Mouse (Mus musculus) intestine, embryonic 16.5 days (tissue): ENCODE measurements at regions not wholly inside any gene's neighbourhood (a gene's known extent, or its start where the extent isn't known, plus 50 kb on each side); places are given as distances from the start of the nearest gene placed in this dataset.

Experiments used
- ATAC-seq: fragments of 200-750 bp; cut with Nextera tagmentation; 2 replicates; pipeline ENCODE4 v1.8.0; 2017; ENCODE audit warnings: moderate TSS enrichment, moderate library complexity
- H3K27ac ChIP-seq: fragments of 300-500 bp; sonication (generic); 2 replicates; pipeline ENCODE4 v1.5.1; 2014; ENCODE audit warnings: mild to moderate bottlenecking, low read length
- H3K27me3 ChIP-seq: fragments of 300-500 bp; sonication (generic); replicated peaks from 2 replicates; pipeline ENCODE4 v1.6.1; 2014; ENCODE audit warnings: low read length, control low read depth, mixed read lengths; ENCODE audit not compliant: control insufficient read depth, insufficient read depth
- H3K36me3 ChIP-seq: fragments of 300-500 bp; sonication (generic); 2 replicates; pipeline ENCODE4 v1.6.1; 2014; ENCODE audit warnings: low read length, control low read depth; ENCODE audit not compliant: control insufficient read depth, insufficient read depth
- H3K4me1 ChIP-seq: fragments of 300-500 bp; sonication (generic); 2 replicates; pipeline ENCODE4 v1.6.1; 2014; ENCODE audit warnings: low read length, control low read depth, mixed read lengths; ENCODE audit not compliant: control insufficient read depth, insufficient read depth
- H3K4me2 ChIP-seq: fragments of 300-500 bp; sonication (generic); 2 replicates; pipeline ENCODE4 v1.6.1; 2014; ENCODE audit warnings: low read depth, low read length, control low read depth
- H3K4me3 ChIP-seq: fragments of 300-500 bp; sonication (generic); 2 replicates; pipeline ENCODE4 v1.5.1; 2014; ENCODE audit warnings: mild to moderate bottlenecking, low read length
- H3K9ac ChIP-seq: fragments of 300-500 bp; sonication (generic); 2 replicates; pipeline ENCODE4 v1.6.1; 2014; ENCODE audit warnings: low read depth, low read length
- H3K9me3 ChIP-seq: fragments of 300-500 bp; sonication (generic); 2 replicates; pipeline ENCODE4 v1.6.1; 2016; ENCODE audit warnings: low read length, control low read depth; ENCODE audit not compliant: control insufficient read depth
- WGBS: fragments of 180-500 bp; shearing (Covaris S2); extraction: QIAGEN DNeasy Blood & Tissue Kit; methylation state at CpG from one replicate; pipeline ENCODE4 v1.1.7; 2014; 5-methylcytosine and 5-hydroxymethylcytosine counted together

DNA sequence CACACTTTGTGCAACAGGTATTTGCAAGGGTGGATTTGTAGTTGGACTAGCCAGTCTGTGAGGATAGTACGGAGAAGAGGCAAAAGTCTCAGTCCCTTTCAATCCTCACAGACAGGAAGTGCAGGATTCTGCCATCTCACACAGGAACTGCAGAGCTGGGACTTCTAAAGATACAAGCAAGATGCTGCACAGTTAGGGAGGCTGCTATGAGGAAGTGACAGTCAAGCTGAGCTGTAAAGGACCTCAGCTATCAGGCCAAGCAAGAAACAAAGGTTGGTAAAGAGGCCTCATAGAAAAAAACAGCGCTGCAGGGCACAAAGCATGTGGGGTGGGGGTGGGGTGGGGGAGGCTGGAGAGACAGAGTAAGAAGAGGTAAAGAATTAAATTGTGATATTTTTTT lies 126.2 kb downstream of the H2al2a start:
- H3K9me3 ChIP-seq: no peaks in the 10 kb centered on the region
- 0 out of 2 replicates have a peak, but pooled peaks have one; percentile 46 for ATAC-seq
- H3K4me3 ChIP-seq: no peak overlapping the region
- no peaks in the 10 kb centered on the region for H3K36me3 ChIP-seq
- H3K9ac ChIP-seq: no peak overlapping the region
- H3K27me3 ChIP-seq: no peaks in the 10 kb centered on the region
- H3K4me2 ChIP-seq: no peak overlapping the region
- 0 out of 2 replicates have a peak, but pooled peaks cover 3% of the 10 kb centered on the region for H3K4me1 ChIP-seq
- WGBS: 59% methylated on average over 2 of the region's 2 CpGs
- no peak overlapping the region for H3K27ac ChIP-seq

DNA sequence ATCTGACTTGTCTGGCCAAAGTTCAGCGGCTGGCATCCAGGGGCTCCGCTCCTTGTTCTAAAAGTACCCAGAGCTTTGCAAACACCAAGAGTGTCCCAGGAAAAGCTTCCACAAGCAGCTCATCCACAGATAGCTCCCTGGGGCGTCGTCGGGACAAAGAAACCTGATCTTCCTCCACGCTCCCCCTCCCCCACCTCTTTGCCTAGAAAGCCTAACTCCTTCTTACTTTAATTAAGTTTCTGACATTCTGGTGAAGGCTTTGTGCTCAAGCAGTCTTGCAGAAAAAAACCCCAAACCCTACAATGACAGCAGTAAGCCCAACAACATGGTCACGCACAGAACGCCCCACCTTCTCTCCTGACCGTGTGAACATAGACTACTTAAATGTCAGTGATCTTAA lies 128.6 kb downstream of the H2al2a start:
- 25% methylated on average over 9 of the region's 9 CpGs for WGBS
- Histone ChIP-seq H3K4me3 (no peak overlapping the region), H3K9ac (no peak overlapping the region), H3K27ac (no peak overlapping the region), H3K4me1 (0 out of 2 replicates have a peak, but pooled peaks cover 3% of the 10 kb centered on the region), H3K9me3 (no peaks in the 10 kb centered on the region), H3K36me3 (no peaks in the 10 kb centered on the region), H3K4me2 (no peak overlapping the region), H3K27me3 (no peaks in the 10 kb centered on the region)
- no peak for ATAC-seq

DNA sequence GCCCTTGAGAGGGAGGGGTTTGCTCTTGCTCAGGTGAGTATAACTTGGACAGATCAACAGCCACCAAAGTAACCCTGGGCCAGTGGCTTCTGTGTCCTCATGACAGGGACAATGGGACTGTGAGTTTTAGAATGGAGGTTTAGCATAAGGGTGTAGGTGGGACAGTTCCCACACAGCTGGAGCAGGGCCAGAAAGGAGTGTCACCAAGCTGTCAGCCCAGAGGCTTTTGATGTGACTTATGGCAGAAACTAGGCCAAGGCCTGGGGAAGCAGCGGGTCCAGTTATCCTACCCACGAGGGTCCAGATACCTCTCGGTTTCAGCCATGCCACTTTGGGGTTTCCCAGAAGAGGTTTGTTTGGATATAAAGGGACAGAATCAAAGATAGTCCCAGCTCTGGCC lies 129.4 kb downstream of the H2al2a start:
- H3K27me3 ChIP-seq: no peaks in the 10 kb centered on the region
- H3K9me3 ChIP-seq: no peaks in the 10 kb centered on the region
- H3K36me3 ChIP-seq: no peaks in the 10 kb centered on the region
- H3K4me3 ChIP-seq: no peak overlapping the region
- ATAC-seq: no peak
- H3K4me2 ChIP-seq: no peak overlapping the region
- H3K4me1 ChIP-seq: 0 out of 2 replicates have a peak, but pooled peaks cover 3% of the 10 kb centered on the region
- H3K9ac ChIP-seq: no peak overlapping the region
- 64% methylated on average over 3 of the region's 3 CpGs for WGBS
- H3K27ac ChIP-seq: no peak overlapping the region

DNA sequence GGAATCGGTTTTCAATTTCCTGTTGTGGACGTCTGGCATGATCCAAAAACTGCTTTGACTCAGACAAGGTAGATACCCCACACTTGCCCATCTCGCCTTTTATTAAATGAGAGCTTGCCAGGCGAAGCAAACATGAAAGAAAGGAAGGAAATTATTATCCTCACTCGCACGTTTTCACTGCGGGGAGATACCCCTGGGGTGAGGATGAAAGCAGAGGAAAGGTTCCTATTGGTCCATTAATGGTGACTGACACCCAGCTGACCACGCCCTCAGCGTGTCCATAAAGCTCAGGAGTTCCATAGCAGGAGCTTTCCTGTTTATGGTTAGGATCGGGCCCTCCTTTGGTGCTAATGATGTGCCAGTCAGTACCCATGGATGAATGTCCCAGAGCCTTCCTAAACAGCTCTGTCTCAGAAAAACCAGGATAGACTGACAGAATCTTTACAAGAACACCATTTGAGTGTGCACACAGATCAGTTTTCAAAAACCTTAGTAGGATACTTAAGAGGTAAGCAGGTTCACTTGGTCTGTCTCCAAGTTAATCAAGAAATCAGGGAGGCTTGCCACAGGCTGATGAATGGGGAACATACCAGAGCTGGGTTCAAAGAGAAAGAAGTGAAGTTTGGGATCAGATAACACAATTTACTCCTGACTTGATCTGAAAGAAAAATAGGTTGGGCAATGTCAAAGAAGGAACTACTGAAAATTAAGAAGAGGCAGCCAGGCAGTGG lies 130.7 kb upstream of the Nebl start:
- Histone ChIP-seq H3K4me1 (no peaks in the 10 kb centered on the region), H3K9ac (no peak overlapping the region), H3K4me3 (no peak overlapping the region), H3K36me3 (no peaks in the 10 kb centered on the region), H3K9me3 (no peaks in the 10 kb centered on the region), H3K4me2 (0 out of 2 replicates have a peak overlapping the region, but pooled peaks have one; percentile 17), H3K27ac (no peak overlapping the region), H3K27me3 (no peaks in the 10 kb centered on the region)
- WGBS: 22% methylated on average over 10 of the region's 10 CpGs
- ATAC-seq: no peak

DNA sequence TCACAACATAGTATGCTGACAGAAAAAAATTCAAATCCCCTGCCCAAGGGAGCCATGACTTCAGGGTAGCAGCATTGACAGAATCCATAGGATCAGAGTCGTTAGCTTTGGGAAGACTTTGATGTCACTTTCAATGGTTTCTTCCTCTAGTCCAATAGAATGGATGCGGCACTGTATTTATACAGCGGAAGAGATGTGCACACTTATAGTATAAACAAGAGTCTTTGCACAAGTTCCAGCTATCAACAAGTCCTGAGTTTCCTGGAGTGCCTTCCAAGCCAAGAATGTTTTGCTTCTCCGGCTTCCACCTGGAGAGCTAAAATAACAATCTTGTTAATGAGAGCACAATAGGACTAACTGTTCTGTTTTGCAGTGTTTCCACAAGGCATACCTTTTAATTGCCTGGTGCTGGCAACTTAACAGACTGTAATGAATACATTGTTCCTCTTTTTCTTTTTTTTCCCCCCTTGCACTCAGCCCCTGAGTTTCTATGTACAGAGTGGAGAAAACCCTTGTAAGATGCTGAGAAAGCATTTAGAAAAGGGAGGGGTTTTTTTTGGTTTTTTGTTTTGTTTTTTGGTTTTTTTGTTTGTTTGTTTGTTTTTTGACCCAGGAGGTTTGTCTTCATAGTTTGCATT lies 129.8 kb upstream of the Nebl start:
- Histone ChIP-seq H3K36me3 (no peaks in the 10 kb centered on the region), H3K27me3 (no peaks in the 10 kb centered on the region), H3K4me2 (no peak overlapping the region), H3K27ac (no peak overlapping the region), H3K9ac (no peak overlapping the region), H3K9me3 (no peaks in the 10 kb centered on the region), H3K4me1 (no peaks in the 10 kb centered on the region), H3K4me3 (no peak overlapping the region)
- ATAC-seq: no peak
- WGBS: 33% methylated on average over 4 of the region's 4 CpGs

DNA sequence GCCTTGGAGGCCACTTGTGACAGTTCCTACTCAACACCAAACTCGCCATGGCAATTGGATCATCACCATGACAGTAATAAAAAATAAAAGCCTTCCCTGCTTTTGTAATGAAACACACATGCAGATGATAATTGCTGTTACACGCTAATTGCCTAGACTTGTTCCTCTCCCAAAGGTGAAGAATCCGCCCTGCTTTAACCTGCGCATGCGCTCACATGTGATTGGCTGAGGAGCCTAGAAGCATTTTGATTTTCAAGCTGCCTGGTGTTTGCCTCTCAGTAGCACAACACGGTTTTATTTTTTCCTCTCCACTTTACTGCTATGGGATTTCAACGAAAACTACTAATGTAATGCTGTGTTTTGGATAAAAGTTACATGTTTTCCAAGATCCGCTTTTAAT lies 128.0 kb upstream of the Nebl start:
- no peaks in the 10 kb centered on the region for H3K27me3 ChIP-seq

DNA sequence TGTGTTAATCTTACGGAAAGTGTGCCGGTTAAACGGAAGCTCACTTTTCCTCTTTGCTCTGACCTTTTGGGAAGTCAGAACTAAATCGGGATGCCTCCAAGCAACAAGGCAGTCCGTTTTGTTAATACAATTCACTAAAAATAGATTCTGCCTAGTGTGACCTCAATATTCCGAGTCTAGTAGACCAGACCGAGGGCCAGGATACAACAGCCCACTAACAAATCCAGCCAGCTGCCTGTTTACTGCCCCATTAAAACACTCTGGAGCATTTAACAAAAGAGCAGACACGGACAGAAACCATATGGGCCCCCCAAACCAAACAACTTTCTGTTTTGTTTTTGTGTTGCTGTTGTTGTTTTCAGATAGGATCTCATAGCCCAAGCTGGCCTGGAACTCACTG lies 127.1 kb upstream of the Nebl start:
- 0 out of 2 replicates have a peak, but pooled peaks cover 4% of the 10 kb centered on the region for H3K4me1 ChIP-seq
- H3K4me2 ChIP-seq: no peak overlapping the region
- H3K9me3 ChIP-seq: no peaks in the 10 kb centered on the region
- H3K27me3 ChIP-seq: no peaks in the 10 kb centered on the region
- H3K4me3 ChIP-seq: no peak overlapping the region
- peak overlapping the region; percentile 9; the same call in 1 of the 2 replicates for H3K27ac ChIP-seq
- ATAC-seq: no peak
- H3K36me3 ChIP-seq: no peaks in the 10 kb centered on the region
- H3K9ac ChIP-seq: no peak overlapping the region
- WGBS: 51% methylated on average over 8 of the region's 8 CpGs

More for the DNA sequence above, 128.0 kb upstream of the Nebl start:
- H3K4me2 ChIP-seq: no peak overlapping the region
- 0 out of 2 replicates have a peak, but pooled peaks cover 4% of the 10 kb centered on the region for H3K4me1 ChIP-seq
- no peaks in the 10 kb centered on the region for H3K9me3 ChIP-seq
- H3K4me3 ChIP-seq: no peak overlapping the region
- 92% methylated on average over 8 of the region's 8 CpGs for WGBS
- no peak for ATAC-seq
- no peaks in the 10 kb centered on the region for H3K36me3 ChIP-seq
- no peak overlapping the region for H3K9ac ChIP-seq
- no peak overlapping the region for H3K27ac ChIP-seq

DNA sequence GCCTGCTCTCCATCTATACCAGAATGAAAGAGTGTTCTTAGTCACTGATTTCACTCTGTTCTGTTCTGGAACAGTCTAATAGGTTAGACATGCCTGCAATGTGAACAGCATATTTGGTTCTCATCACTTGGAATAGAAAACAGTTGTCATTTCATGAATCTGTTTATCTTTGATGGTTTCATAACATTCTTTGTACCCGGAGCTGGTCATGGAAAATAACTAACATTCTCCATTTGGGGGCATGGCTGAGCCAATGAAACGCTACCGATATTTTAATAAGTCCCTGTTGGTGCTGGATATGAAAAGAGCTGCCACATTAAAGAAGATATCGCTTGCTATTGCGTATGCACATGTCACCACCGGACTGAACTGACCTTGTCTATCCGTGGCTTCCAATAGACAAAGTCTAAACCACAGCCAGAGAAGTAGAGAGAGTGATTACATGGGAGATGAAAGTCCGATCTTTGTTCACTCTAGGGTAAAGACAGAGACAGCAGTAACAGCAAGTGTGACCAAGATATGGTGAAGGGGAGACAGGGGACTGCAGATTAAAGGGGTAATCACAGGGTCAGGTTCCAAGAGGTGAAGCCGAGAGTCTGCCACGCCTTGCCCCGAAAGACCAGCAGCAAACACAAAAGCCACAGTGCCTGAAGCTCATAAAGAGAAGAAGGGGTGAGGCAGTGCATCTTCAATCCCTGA lies 124.5 kb upstream of the Nebl start:
- Histone ChIP-seq H3K9me3 (no peaks in the 10 kb centered on the region), H3K27me3 (no peaks in the 10 kb centered on the region), H3K4me3 (no peak overlapping the region), H3K4me1 (0 out of 2 replicates have a peak, but pooled peaks cover 4% of the 10 kb centered on the region), H3K27ac (no peak overlapping the region), H3K36me3 (no peaks in the 10 kb centered on the region), H3K4me2 (no peak overlapping the region), H3K9ac (no peak overlapping the region)
- 76% methylated on average over 11 of the region's 11 CpGs for WGBS
- ATAC-seq: peak; percentile 64

DNA sequence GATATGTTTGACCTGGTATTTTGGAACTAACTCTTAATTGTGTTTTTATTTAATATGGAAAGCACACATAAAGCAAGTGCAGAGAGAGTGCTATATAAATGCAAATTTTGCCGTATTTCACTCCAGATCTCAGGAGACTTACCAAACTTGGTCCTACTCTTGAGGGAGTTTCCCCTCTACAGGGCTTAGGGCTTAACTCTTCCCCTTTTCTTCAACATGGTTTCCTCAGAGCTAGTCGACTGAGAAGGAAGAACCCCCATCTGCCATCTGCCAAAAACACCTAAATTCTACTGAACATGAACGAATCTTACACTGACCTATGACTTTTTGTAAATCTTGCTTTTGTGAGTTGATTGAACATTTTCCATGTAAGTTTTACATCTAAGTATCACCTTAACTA lies 122.8 kb upstream of the Nebl start:
- H3K4me3 ChIP-seq: no peak overlapping the region
- no peaks in the 10 kb centered on the region for H3K36me3 ChIP-seq
- H3K9ac ChIP-seq: no peak overlapping the region
- ATAC-seq: no peak
- 60% methylated on average over 3 of the region's 3 CpGs for WGBS
- H3K4me2 ChIP-seq: no peak overlapping the region
- H3K9me3 ChIP-seq: no peaks in the 10 kb centered on the region
- no peaks in the 10 kb centered on the region for H3K27me3 ChIP-seq
- no peak overlapping the region for H3K27ac ChIP-seq
- 0 out of 2 replicates have a peak, but pooled peaks cover 4% of the 10 kb centered on the region for H3K4me1 ChIP-seq
